6 mouse cellular contexts compared by ENCODE assay signal in the genomic region with DNA sequence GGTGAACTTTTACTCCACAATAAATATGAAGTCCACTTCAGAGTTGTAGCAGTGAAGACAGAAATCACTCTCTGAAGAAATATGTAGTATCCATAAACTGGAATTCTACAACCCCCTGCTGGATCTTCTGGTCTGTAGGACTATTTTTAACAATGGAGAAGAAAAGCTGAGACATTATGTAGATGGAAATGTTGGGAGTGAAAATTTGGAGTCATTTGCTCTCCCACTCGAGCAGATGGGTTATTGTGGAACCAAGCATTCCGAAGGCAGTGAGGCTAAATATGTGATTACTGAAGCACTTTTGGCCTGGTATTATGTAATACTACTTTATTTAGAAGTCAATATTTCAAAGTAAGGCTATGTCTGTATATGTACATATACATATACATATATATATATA.
"Had no signal": no experiment of that assay in that cellular context is flagged by ENCODE, and none has a peak within 500 bp of the region (broad histone marks: within the 10 kb centered on the region; RNA-seq: fewer than 3 reads in every experiment).

No protein-coding gene starts in this region.

- DNase-seq: kidney, adult 18-20 months; kidney, postnatal 10 days; kidney, postnatal 4 days; lung, adult 18-20 months; lung, postnatal 36 days; thymus, postnatal 36 days had no signal
